Mouse (Mus musculus) kidney, embryonic 16.5 days (tissue): Measurements from ENCODE around the gene Bphl. TPM values are rescaled to one million over a fixed set of nuclear protein-coding genes. Genes with fewer than 3 reads are reported as not detected.
"Not testable (repeated sequence)": the region's sequence is repeated elsewhere in the genome, so short reads cannot be mapped to it uniquely, and the experiment has no call there.

Experiments used
- ATAC-seq: fragments of 200-750 bp; cut with Nextera tagmentation; 2 replicates; pipeline ENCODE4 v1.8.0; 2017; ENCODE audit warnings: moderate TSS enrichment; ENCODE audit not compliant: low FRiP score, low TSS enrichment
- H3K27ac ChIP-seq: fragments of 300-500 bp; sonication (generic); 2 replicates; pipeline ENCODE4 v1.5.1; 2014; ENCODE audit warnings: low read length
- H3K27me3 ChIP-seq: fragments of 300-500 bp; sonication (generic); 2 replicates; pipeline ENCODE4 v1.6.1; 2014; ENCODE audit warnings: low read length, control low read depth, mixed read lengths; ENCODE audit not compliant: insufficient read depth
- H3K36me3 ChIP-seq: fragments of 300-500 bp; sonication (generic); 2 replicates; pipeline ENCODE4 v1.6.1; 2014; ENCODE audit warnings: low read length, control low read depth, mixed read lengths; ENCODE audit not compliant: insufficient read depth
- H3K4me1 ChIP-seq: fragments of 300-500 bp; sonication (generic); 2 replicates; pipeline ENCODE4 v1.6.1; 2014; ENCODE audit warnings: low read length, control low read depth, mixed read lengths; ENCODE audit not compliant: insufficient read depth
- H3K4me2 ChIP-seq: fragments of 300-500 bp; sonication (generic); replicated peaks from 2 replicates; pipeline ENCODE4 v1.6.1; 2014; ENCODE audit warnings: low read depth, low read length
- H3K4me3 ChIP-seq: fragments of 300-500 bp; sonication (generic); 2 replicates; pipeline ENCODE4 v1.5.1; 2014; ENCODE audit warnings: mild to moderate bottlenecking, low read length
- H3K9ac ChIP-seq: fragments of 300-500 bp; sonication (generic); replicated peaks from 2 replicates; pipeline ENCODE4 v1.6.1; 2014; ENCODE audit warnings: low read length
- H3K9me3 ChIP-seq: fragments of 300-500 bp; sonication (generic); 2 replicates; pipeline ENCODE4 v1.6.1; 2016; ENCODE audit warnings: low read length, control low read depth
- WGBS: fragments of 180-500 bp; shearing (Covaris S2); extraction: QIAGEN DNeasy Blood & Tissue Kit; methylation state at CpG from one replicate; pipeline ENCODE4 v1.1.7; 2014; 5-methylcytosine and 5-hydroxymethylcytosine counted together
- polyA plus RNA-seq: library from polyadenylated mRNA; unstranded; fragments of >200 nt; fragmentation: Nextera tagmentation; extraction: Ambion mirVana; gene quantifications from 2 replicates; pipeline ENCODE4 v1.2.1, GENCODE M21; 2015

Gene Bphl
- polyA plus RNA-seq, 1 experiment from 2014 or later = 95.2 TPM

DNA sequence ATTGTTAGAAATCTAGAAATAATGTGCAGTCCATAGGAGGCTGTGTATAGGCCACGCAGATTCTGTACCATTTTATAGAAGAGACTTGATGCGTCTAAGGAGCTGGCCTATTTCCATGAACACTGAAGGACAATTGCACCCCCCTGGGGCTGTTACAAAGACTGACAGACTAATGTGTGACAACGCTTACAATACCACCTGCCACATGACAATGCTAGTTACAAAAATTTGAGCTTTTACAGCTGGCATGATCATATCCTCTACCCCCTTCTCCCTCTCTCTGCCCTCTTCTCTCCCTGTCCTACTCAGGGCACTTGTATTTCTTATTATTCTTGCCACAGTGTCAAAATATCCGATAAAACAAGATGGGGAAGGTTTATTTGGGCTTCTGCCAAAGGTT lies 44.5 kb downstream of the Bphl start:
- no peak for ATAC-seq
- H3K4me1 ChIP-seq = peaks cover 7% of the 10 kb centered on the region; the same call in 1 of the 2 replicates
- H3K27me3 ChIP-seq = no peaks in the 10 kb centered on the region
- H3K9me3 ChIP-seq = no peaks in the 10 kb centered on the region
- WGBS = 72% methylated on average over 4 of the region's 4 CpGs
- H3K4me2 ChIP-seq = no peak overlapping the region
- no peak overlapping the region for H3K9ac ChIP-seq
- H3K27ac ChIP-seq = no peak overlapping the region
- no peaks in the 10 kb centered on the region for H3K36me3 ChIP-seq
- no peak overlapping the region for H3K4me3 ChIP-seq

DNA sequence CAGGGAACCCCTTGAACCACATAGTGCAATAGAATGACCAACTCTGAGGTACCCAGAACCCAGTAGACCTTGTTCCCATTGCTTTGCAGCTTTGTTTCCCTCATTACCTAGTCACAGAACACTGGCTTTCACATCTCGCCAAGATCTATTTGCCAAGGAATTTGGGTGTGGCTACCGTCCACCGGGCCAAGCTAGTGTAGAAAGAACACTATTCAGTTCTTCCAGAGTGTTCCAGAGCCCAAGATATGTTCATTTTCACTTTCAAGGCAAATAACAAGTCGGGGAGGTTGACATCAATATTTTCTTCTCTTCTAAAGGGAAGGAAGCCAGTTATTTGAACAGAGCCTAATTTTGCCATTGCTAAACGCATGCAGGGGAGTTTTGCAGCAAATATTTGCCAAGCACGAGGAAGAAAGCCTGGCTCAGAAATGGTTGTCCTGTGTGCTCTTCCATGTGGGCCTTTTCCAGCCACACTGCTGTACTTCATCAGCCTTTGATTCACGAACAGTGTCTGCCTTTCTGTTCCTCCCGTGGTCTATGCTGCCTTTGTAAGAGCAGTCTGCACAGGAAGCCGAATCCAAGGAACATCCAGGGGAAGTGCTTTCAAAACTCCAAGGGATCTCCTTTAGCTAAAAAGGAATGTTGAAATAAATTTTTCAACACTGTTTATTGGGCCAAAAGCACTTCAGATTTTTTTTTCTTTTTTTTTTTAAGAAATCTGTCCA lies 46.8 kb downstream of the Bphl start:
- Histone ChIP-seq H3K9me3 (no peaks in the 10 kb centered on the region), H3K27ac (no peak overlapping the region), H3K27me3 (no peaks in the 10 kb centered on the region), H3K4me1 (no peaks in the 10 kb centered on the region), H3K4me3 (no peak overlapping the region), H3K4me2 (no peak overlapping the region), H3K36me3 (no peaks in the 10 kb centered on the region), H3K9ac (no peak overlapping the region)
- no peak for ATAC-seq
- 73% methylated on average over 9 of the region's 9 CpGs for WGBS

DNA sequence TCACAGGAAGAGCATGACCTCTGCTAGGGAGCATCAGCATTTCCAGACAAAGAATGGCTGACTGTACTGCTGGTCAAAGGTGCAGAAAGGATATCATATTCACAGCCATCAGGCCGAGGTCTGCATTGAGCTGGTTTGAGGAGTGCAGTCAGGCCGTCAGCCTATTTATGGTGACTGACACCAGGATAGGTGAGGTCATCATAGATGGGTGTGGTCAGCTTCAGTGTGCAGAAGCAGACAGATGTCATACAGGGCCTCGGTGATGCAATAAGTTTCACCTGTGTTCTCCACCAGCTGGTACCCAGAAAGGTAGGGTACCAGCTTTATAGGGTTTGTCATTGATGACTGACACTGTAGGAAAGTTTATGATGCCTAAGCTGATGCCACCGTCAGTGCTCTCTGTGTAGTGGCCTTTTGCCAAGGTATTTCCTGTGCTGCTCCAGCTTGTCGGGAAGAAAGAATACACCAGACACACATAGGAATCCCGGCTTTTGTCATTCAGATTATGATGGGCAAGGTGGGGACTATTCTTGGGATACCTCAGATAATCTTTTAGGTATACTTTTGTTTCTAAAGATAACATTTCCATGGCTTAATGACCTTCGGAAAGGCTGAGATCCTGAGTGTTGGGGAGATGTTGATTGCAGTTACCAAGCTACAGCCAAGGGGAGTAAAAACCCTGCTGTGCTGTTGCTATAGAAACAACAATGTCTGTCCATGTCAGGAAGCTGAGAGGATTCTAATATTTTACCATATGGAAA lies 49.8 kb downstream of the Bphl start:
- WGBS = 55% methylated on average over 7 of the region's 7 CpGs
- H3K27me3 ChIP-seq = no peaks in the 10 kb centered on the region
- no peak overlapping the region for H3K27ac ChIP-seq
- H3K4me3 ChIP-seq = no peak overlapping the region
- no peaks in the 10 kb centered on the region for H3K36me3 ChIP-seq
- no peaks in the 10 kb centered on the region for H3K9me3 ChIP-seq
- no peak overlapping the region for H3K9ac ChIP-seq
- H3K4me1 ChIP-seq = no peaks in the 10 kb centered on the region
- H3K4me2 ChIP-seq = no peak overlapping the region
- no peak for ATAC-seq

DNA sequence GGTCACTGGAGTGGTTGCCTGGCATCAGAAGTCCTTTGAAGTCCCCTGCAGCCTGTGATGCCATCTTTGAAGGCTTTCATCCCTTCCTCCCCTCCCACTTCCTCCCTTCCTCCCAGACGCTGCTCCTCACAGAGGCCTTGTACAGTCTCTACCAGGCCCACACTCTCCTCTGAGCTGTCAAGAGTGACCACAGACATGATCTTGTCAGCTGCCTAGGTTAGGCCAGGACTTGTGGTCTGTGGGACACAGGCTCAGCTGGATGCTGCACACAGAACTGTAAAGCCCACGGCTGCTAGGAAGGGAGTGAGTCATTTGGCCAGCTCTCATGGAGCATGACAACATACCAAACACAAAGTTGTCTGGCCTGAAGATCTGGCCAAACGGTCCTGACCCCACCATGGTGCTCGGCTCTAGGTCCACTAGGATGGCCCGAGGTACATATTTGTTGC lies 50.8 kb downstream of the Bphl start:
- not testable (repeated sequence) for H3K27me3 ChIP-seq, H3K4me3 ChIP-seq, H3K9me3 ChIP-seq, H3K9ac ChIP-seq, H3K4me2 ChIP-seq, H3K27ac ChIP-seq, H3K36me3 ChIP-seq, H3K4me1 ChIP-seq
- peak; percentile 67; the same call in 1 of the 2 replicates for ATAC-seq
- 43% methylated on average over 5 of the region's 5 CpGs for WGBS

DNA sequence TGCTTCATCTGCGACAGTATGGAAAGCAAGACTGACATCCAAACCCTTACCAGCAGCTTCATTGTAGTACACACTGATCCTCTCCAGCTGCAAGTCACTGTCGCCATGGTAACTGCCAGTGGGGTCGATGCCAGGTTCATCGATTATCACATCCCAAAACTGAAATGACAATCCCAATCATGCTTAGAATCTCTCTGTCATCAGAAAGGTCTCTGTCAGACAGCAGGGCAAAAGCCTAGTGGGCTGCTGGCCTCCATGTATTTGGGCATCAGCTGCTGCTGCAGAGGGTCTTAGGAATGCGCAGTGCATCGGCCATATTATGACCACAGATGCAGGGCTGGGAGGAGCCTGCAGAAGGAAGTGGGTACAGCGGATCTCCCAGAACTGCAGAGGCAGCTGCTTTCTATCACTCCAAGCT lies 51.5 kb downstream of the Bphl start:
- H3K4me3 ChIP-seq = no peak overlapping the region
- 60% methylated on average over 7 of the region's 7 CpGs for WGBS
- no peaks in the 10 kb centered on the region for H3K9me3 ChIP-seq
- H3K4me1 ChIP-seq = no peaks in the 10 kb centered on the region
- H3K9ac ChIP-seq = no peak overlapping the region
- no peak overlapping the region for H3K4me2 ChIP-seq
- H3K27ac ChIP-seq = no peak overlapping the region
- H3K36me3 ChIP-seq = no peaks in the 10 kb centered on the region
- no peak for ATAC-seq
- no peaks in the 10 kb centered on the region for H3K27me3 ChIP-seq

DNA sequence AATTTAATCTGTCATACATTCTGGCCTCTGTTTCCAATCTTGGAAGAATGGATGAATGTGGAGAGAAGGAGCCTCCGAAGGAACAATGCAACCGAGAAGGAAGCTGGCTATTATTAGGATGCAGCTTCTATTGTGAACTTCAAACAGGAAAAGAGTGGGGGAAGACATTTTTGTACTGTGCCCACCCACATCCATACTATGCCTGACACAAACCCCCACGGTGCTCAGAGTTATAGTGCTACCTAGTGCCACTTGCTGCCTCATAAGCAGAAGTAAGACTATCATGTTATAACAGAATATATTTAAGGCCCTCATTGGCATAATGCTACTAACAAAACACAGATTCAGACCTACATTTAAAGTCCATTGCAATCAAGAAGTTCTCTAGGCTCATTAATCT lies 52.0 kb downstream of the Bphl start:
- H3K36me3 ChIP-seq = no peaks in the 10 kb centered on the region
- no peak overlapping the region for H3K9ac ChIP-seq
- H3K4me3 ChIP-seq = no peak overlapping the region
- H3K4me2 ChIP-seq = no peak overlapping the region
- ATAC-seq = no peak
- WGBS = 66% methylated on average over 3 of the region's 3 CpGs
- no peaks in the 10 kb centered on the region for H3K9me3 ChIP-seq
- H3K27ac ChIP-seq = no peak overlapping the region
- no peaks in the 10 kb centered on the region for H3K4me1 ChIP-seq
- no peaks in the 10 kb centered on the region for H3K27me3 ChIP-seq

DNA sequence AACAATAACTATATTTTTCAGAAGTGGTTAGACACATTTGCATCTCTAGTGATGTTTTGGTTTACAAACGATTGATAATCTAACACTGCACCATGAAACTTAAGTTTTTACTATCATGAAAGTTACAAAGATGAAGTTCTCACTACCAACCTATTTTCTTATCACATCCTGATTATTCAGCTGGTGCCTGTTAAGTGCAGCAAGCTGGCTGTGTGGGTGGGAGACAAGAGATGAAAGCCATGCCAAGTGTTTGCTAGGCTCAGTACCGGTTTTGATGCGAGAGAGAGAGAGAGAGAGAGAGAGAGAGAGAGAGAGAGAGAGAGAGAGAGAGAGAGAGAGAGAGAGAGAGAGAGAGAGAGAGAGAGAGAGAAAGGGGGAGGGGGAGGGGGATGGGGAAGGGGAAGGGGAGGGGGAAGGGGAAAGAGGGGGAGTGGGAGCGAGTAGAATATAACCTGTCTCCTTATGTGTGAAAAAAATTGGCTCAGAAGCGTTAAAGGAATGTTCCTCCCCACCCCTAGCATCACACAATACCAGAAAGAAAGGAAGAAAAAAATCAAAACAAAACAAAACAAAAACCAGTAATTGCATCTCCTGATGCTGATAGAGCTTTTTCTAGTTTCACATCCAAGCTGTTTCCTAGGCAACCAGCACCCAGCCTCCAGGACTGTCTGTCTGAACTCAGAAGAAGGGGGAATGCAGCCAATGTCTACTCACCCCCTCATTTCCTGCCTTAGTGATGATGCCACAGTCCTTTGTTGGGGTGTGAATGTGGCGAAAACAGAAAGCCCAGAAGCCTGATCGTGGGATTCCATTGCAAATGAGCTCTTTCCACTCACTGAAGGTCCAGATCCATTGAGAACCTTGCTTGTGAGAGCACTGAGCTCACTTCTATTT lies 58.4 kb downstream of the Bphl start:
- Histone ChIP-seq H3K27me3 (no peaks in the 10 kb centered on the region), H3K4me2 (no peak overlapping the region), H3K27ac (peak overlapping the region; percentile 66; the same call in 1 of the 2 replicates), H3K9me3 (peaks cover 2% of the 10 kb centered on the region; the same call in 1 of the 2 replicates), H3K9ac (no peak overlapping the region), H3K4me3 (no peak overlapping the region), H3K4me1 (peaks cover 10% of the 10 kb centered on the region; the same call in 1 of the 2 replicates), H3K36me3 (no peaks in the 10 kb centered on the region)
- WGBS = 51% methylated on average over 7 of the region's 7 CpGs
- no peak for ATAC-seq

DNA sequence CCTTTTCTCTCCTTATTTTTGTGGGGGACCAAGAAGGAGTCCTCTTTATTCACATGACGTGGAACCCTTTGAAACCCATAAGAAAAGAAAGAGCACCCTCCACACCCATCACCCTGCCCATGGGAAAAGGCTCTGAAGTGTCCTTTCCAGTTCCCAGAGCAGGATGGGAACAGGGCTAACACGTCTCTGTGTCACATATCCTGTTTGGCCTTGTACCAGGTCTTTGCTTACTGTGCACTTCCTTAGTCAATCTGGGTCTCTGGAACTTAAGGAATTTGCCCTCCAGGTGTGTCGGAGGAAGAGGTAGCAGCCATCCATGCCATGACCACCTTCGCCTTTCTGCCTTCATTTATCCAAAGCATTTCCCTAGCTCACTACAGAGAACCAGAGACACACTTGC lies 59.1 kb downstream of the Bphl start:
- peak overlapping the region; percentile 66; the same call in 1 of the 2 replicates for H3K27ac ChIP-seq
- peak; percentile 76 for ATAC-seq
- 52% methylated on average over 4 of the region's 4 CpGs for WGBS

DNA sequence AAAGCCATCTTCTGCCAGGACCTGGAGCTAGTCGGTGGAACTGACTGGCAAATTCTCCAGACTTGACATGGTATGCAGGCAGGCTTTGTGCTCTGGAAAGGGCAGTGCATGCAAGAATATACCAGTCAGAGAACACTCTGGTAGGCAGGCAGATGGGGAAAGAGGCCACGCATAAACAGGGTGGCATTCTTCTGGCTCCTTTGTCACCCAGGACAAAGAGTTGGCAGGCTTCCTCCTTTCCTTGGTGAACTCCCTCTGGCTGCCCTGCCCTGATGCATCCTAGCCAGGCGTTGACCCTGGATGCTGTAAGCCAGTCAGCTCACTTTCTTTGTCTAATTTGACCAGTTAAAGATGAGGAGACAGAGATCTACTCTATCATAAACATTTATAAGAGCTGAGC lies 59.7 kb downstream of the Bphl start:
- 79% methylated on average over 3 of the region's 3 CpGs for WGBS
- Histone ChIP-seq H3K4me2 (no peak overlapping the region), H3K27ac (0 out of 2 replicates have a peak overlapping the region, but pooled peaks have one; percentile 17), H3K9ac (no peak overlapping the region), H3K9me3 (peaks cover 2% of the 10 kb centered on the region; the same call in 1 of the 2 replicates), H3K4me1 (peaks cover 10% of the 10 kb centered on the region; the same call in 1 of the 2 replicates), H3K4me3 (no peak overlapping the region), H3K27me3 (no peaks in the 10 kb centered on the region), H3K36me3 (no peaks in the 10 kb centered on the region)
- ATAC-seq = no peak

More for the DNA sequence above, 59.1 kb downstream of the Bphl start:
- Histone ChIP-seq H3K4me3 (no peak overlapping the region), H3K4me2 (no peak overlapping the region), H3K9ac (no peak overlapping the region), H3K9me3 (peaks cover 2% of the 10 kb centered on the region; the same call in 1 of the 2 replicates), H3K36me3 (no peaks in the 10 kb centered on the region), H3K4me1 (peaks cover 10% of the 10 kb centered on the region; the same call in 1 of the 2 replicates), H3K27me3 (no peaks in the 10 kb centered on the region)
